Mouse (Mus musculus): ENCODE measurements at regions not wholly inside any gene's neighbourhood (a gene's known extent, or its start where the extent isn't known, plus 50 kb on each side); places are given as distances from the start of the nearest gene placed in this dataset.

DNA sequence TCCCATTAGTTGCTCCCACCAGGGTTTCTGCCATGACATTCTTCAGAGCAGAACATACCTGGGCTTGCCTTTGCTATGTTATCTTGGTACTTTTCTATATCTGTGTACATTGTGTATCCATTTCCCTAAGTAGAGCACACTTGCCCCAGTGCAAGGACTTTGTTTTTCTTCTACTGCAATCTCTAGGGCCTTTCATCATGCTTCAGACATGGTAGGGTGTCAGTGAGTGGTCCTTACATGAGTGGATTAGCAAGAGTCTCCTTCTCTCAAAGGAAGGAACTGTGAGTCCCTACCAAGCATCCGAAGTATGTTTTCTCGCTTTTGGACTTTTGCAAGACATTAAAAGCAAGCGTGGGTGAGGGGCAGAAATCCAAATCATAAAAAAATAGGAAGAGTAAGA lies 351.4 kb upstream of the Dach1 start:
- DNase-seq (ENCODE audit: low read depth), result no peak

DNA sequence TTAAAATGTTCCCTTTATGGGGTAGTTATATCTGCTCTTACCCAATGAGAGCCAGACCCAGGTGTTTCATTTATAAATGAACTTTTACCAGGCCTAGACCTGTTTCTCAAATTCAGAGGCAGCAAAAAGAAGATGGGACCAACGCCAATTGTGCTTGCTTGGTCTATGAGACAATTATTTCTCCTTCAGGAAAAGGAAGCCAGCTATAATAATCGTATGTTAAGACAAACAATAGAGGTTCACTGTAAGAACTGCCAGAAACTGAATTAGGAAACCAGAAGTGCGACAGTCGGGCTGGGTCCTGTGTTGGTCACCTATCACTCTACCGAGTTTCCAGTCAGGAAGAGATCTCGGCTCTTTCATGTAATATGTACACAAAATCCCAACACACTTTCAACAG lies 335.8 kb upstream of the Dach1 start:
- no peak for DNase-seq (ENCODE audit: low read depth)

DNA sequence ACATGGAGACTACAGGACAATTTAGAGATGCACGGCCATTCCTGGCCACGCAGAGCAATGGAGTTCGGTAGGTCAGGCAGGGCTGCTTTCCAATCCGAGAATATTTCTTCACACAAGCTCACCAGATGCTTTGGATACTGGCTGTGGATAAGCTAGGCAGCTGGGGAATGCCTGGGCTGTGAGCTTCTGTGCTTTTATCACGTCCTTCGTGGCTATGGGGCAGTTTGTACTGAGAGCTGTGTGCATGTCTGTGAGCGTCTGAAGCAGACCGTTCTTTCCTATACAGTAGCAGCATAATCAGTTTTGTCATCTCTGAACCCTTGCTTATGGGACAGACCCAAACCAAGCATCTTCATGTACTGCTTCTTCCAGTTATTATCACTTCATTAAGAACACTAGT lies 307.9 kb upstream of the Dach1 start:
- DNase-seq (ENCODE audit: low read depth), result no peak

DNA sequence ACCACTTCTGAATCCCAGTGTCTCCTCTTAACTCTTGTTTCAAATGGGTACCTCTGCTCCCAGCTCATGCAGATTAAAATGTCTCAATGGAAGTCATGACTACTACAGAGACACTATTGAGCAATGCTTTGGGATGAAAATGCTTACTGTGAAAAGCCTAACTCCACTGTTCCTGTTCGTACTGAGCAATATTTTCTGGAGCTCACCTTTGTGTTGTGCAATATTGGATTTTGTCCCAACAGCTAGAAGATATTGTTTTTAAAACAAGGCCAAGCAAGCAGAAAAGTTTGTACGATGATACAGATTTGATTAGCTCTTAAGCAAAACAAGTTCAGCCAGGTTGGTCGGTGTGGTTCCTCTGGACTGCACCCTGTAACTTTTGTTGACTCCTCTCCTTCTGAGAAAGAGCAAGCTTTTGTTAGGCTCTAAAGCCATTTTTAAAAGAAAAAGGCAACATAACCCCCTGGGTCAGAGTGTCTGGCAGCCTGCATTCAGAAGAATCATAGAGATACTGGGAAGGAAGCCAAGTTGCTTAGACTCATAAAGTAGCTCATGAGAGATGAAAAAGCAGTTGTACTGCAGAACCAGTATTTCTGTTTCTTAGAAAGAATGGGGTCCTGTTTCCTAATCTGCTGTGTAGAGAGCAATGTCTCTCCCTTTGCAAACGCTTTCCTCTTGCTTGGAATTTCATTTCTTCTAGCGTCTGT lies 302.4 kb upstream of the Dach1 start:
- DNase-seq (ENCODE audit: low read depth), result no peak

DNA sequence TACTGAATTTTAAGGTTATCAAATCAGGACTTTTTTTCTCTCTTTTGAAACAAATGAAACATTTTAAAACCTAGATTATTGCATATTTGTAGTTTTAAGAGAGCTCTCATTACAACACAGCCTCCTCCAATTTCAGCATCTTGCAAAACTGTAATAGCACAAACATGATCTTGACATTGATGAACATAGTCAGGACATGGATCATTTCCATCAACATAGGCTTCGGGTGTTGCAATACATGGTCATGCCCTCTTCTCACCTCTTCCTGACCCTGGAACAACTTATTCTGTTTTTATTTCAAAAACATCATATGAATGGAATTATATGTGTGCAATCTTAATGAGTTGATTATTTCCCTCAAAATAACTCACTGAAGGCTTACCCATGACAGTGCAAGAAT lies 284.9 kb upstream of the Dach1 start:
- DNase-seq (ENCODE audit: low read depth), result no peak

DNA sequence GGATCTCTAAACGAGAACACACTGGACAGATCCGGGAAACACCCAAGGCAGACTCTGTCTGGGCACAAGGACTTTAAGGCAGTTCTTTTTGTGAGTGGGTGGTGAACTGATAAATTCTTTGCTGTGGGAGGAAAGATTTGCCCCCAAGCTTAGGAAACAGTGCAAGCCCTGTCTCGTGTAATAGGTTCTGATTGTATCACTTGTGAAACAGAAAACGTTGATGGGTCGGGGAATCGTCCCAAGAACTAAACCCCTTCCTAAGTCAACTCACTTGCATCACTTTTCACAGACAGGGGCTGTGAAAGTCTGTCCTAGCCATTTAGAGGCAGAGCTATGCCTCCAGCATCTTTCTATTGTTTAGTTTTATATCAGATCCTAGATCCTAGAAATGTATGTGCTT lies 282.6 kb upstream of the Dach1 start:
- DNase-seq (ENCODE audit: low read depth), result no peak

DNA sequence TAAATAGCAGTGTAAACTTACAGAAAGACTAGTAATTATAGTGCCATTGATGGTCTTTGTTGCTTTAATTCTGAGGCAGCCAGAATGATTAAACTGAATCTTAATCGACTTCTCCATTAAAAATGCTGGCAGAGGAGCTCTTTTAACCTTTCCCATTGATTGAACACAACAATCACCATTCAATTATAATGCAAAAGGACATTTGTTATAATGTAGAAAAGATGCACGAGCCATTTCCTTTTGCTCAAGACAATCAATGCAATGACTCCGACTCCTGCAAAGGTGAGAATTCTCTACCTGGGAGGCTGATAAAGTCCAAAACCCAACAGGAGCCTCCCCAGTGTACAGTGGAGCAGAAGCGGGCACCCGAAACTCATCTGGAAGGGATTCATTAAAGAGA lies 280.0 kb upstream of the Dach1 start:
- no peak for DNase-seq (ENCODE audit: low read depth)

DNA sequence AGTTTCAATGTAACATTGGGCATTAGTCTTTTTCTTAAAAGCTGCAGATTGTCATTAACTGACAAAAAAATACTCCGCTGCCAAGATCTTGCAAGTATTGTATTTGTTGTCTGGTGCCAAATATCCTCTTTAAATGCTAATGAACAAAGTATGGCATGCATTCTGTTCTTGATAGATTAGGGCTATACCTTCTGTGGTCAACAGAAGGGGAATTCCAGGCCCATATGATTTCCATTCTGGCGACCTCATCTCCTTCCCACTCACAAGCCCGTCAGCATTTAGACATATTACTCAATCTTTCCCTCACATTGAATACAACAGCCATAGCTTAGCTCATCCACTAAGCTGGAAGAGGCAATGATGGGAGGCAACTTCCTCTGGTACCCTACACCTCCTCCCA lies 272.8 kb upstream of the Dach1 start:
- no peak for DNase-seq (ENCODE audit: low read depth)

DNA sequence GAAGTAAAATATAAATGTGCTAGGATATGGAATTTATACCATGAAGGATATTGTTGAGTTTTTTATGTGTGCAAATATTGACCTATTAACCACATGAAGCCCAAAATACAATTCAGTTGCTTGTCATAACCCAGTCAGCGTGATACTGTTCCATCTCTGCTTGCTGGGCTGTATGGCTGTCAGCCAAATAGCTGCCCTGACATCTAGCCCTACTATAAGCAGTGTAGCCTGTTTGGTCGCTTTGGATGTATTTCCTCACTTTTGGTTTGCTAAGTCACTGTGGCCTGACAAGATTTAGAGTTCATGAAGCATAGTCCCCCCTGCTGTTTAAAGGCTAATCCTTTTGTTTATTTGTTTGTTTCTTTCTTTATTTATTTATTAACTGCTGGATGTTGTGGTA lies 272.4 kb upstream of the Dach1 start:
- DNase-seq (ENCODE audit: low read depth), result no peak

DNA sequence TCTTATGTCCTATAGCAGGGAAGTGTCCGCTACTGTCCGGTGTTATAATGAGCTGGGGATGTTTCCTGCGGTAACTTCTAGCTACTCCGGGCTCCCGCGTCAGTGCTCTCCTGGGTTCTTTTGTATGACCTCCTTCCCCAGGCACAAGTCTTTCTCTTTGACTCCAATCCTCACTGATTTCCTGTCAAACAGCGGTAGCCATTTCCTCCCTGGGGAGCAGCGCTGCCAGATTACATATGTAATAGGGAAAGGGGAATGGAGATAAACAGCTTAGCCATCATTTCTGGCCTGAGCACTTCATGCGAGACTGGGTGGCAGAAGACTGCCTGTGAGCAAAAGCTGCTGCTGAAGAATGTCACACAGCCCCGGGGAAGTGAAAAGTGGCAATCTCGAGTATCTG lies 262.4 kb upstream of the Dach1 start:
- DNase-seq (ENCODE audit: low read depth), result no peak

DNA sequence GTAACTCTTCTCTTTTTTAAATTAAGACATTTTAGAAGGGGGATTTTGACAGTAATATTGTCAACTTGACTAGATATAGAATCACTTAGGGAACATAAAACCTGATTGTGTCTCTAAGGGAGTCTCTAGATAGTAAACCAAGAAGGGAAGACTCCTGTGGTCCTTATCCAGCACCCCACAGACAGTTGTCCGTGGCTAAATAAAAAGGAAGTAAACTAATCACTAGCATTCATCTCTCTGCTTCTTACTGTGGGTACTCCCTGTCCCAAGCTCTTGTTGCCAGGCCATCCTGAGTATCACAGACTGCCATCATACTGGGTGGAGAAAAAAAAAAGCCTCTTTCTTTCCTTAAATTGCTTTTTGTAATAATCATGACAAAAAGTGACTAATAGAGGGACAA lies 248.2 kb upstream of the Dach1 start:
- DNase-seq (ENCODE audit: low read depth), result no peak

DNA sequence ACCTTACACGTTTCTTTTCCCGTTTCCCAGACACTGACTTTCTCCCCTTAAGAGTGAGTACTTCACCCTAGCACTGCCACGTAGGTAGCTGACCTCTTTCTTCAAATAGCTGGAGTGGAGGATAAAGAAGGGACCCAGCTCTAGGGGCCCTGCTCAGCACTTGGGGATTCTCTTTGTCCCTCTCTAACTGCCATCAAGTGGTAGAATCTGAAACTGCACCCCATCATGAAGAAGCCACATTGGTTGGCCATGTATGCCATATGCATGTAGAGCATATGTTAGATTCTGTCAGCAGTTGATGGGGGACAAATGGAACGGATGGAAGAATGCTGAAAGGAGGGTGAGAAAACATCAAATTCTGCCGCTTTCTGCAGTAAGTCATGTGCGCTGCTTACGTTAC lies 244.6 kb upstream of the Dach1 start:
- DNase-seq (ENCODE audit: low read depth), result no peak

DNA sequence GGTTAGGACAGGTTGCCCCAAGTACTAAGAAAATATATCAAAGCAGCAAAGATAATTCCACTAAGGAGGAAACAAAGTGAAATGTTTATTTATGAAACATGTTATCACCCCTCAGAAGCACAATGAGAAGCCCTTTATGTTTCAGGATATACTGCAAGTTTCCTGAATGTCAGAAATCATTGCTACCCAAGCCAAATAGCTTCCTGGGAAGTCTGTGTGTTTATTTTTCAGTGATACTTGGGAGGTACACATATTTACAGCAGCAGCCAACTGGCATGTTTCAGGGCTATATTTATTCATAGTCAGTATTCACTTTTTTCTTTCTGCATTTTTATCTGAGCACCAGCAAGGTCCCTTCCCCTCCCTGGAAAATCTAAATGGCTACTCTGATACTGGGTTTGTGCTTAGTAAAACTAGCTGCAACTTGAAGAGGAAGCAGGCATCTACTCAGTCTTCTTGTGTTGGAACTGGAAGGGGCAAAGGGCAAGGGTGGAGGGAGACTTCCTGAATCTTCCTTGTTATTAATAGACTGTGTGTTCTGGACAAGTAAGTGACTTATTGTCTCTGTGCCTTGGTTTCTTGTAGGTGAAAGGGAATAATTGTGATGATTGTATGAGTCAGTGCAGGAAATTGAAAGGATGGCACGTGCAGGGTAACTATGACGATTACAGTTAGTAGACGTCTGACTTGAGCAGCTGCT lies 236.5 kb upstream of the Dach1 start:
- no peak for DNase-seq (ENCODE audit: low read depth)

DNA sequence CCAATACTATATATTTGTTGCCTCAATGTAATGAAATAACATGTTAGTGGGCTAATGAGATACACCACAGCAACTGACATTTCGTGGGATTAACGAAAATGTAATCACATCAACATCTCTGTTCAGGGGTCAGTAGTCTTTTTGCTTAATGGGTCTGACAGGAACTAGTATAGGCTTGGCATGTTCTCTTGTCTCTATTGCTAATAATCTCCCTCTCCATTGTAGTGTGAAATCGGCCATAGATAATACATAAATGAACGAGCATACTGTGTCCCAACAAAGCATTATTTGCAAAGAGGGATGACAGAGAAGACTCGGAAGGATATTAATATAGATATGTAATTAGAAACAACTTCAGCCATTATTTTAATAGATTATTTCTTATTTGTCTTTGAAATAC lies 234.5 kb upstream of the Dach1 start:
- DNase-seq (ENCODE audit: low read depth), result no peak

DNA sequence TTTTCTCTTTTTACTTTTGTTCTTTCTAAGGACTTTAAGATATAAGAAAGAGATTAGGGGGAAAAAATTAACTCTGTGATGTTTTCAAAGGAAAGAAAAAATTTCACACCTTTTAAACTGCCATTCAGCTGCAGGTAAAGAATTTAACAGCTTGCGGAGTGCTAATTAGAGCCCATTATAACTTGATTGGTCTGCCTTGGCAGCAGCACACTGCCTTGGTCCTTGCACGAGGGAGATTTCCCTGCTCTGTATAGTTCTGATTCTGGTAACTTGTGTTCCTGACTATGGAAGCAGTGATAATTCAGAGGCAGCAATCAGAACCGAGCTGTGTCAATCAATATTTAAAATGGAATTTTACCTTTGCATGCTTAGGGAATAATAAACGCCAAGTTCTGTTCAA lies 218.3 kb upstream of the Dach1 start:
- no peak for DNase-seq (ENCODE audit: low read depth)

Data from naive thymus-derived CD4-positive, alpha-beta T cell, adult 2 months (primary cell).